Mouse (Mus musculus) neural tube, embryonic 12.5 days (tissue): ENCODE results near the gene H2-Eb1. TPM values are rescaled to one million over a fixed set of nuclear protein-coding genes. Genes with fewer than 3 reads are reported as not detected.

Experiments
- ATAC-seq: fragments of 200-750 bp; cut with Nextera tagmentation; 2 replicates; pipeline ENCODE4 v1.8.0; 2017; ENCODE audit warnings: low read depth, mild to moderate bottlenecking, moderate TSS enrichment, moderate library complexity; ENCODE audit not compliant: low FRiP score
- H3K27ac ChIP-seq: fragments of 300-500 bp; sonication (generic); 2 replicates; pipeline ENCODE4 v1.5.1; 2016
- H3K27me3 ChIP-seq: fragments of 300-500 bp; sonication (generic); replicated peaks from 2 replicates; pipeline ENCODE4 v1.6.1; 2016; ENCODE audit warnings: mild to moderate bottlenecking
- H3K36me3 ChIP-seq: fragments of 300-500 bp; sonication (generic); 2 replicates; pipeline ENCODE4 v1.6.1; 2016; ENCODE audit warnings: mild to moderate bottlenecking
- H3K4me1 ChIP-seq: fragments of 300-500 bp; sonication (generic); 2 replicates; pipeline ENCODE4 v1.6.1; 2016
- H3K4me2 ChIP-seq: fragments of 300-500 bp; sonication (generic); replicated peaks from 2 replicates; pipeline ENCODE4 v1.6.1; 2016; ENCODE audit warnings: mild to moderate bottlenecking
- H3K4me3 ChIP-seq: fragments of 300-500 bp; sonication (generic); 2 replicates; pipeline ENCODE4 v1.5.1; 2016
- H3K9ac ChIP-seq: fragments of 300-500 bp; sonication (generic); 2 replicates; pipeline ENCODE4 v1.6.1; 2016; ENCODE audit warnings: mild to moderate bottlenecking
- H3K9me3 ChIP-seq: fragments of 300-500 bp; sonication (generic); 2 replicates; pipeline ENCODE4 v1.6.1; 2016; ENCODE audit warnings: mild to moderate bottlenecking
- WGBS: fragments of 180-500 bp; shearing (Covaris S2); methylation state at CpG from one replicate; pipeline ENCODE4 v1.1.7; 2016; 5-methylcytosine and 5-hydroxymethylcytosine counted together
- polyA plus RNA-seq: library from polyadenylated mRNA; unstranded; fragments of >200 nt; fragmentation: Nextera tagmentation; extraction: Ambion mirVana; gene quantifications from 2 replicates; pipeline ENCODE4 v1.2.1, GENCODE M21; 2016

H2-Eb1 gene
- polyA plus RNA-seq, 1 experiment from 2014 or later, result 1.8 TPM

DNA sequence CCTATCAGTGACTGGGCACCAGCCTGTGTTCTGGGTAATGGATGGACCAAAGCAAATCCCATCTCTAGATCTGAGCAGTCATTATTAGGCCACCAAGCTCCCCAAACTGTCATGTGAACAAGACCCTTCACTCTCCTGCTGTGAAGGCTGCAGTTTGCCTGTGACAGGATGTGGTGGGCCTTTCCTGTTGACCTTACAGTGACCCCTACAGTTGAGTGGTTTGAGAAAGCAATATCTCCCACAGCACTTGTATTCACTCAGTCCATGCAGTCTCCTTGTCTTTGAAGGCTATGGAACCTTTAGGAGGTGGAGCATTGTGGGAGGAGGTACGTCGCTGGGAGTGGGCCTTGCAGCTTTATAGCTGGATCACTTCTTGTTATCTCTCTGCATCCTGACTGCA lies 24.1 kb downstream of the H2-Eb1 start:
- WGBS, result 55% methylated on average over 2 of the region's 2 CpGs
- Histone ChIP-seq H3K4me3 (no peak overlapping the region), H3K9ac (no peak overlapping the region), H3K36me3 (no peaks in the 10 kb centered on the region), H3K4me1 (no peaks in the 10 kb centered on the region; the same call in 1 of the 2 replicates), H3K27me3 (no peaks in the 10 kb centered on the region), H3K27ac (no peak overlapping the region), H3K4me2 (no peak overlapping the region), H3K9me3 (no peaks in the 10 kb centered on the region)
- no peak for ATAC-seq

GRCm38 (mm10) chr17:34331200-34331599 lies 25.5 kb downstream of the H2-Eb1 start:
- ATAC-seq, result no peak
- Histone ChIP-seq H3K27ac (no peak overlapping the region), H3K4me1 (no peaks in the 10 kb centered on the region; the same call in 1 of the 2 replicates), H3K9ac (no peak overlapping the region), H3K36me3 (no peaks in the 10 kb centered on the region), H3K4me2 (no peak overlapping the region), H3K4me3 (no peak overlapping the region), H3K27me3 (no peaks in the 10 kb centered on the region), H3K9me3 (no peaks in the 10 kb centered on the region)
- WGBS, result 93% methylated on average over 1 of the region's 1 CpGs

GRCm38 (mm10) chr17:34340619-34341402 lies 35.1 kb downstream of the H2-Eb1 start:
- no peaks in the 10 kb centered on the region for H3K4me1 ChIP-seq
- ATAC-seq, result no peak
- H3K9me3 ChIP-seq, result no peaks in the 10 kb centered on the region
- H3K4me2 ChIP-seq, result no peak overlapping the region
- no peak overlapping the region for H3K4me3 ChIP-seq
- H3K27me3 ChIP-seq, result no peaks in the 10 kb centered on the region
- 42% methylated on average over 3 of the region's 3 CpGs for WGBS
- no peak overlapping the region for H3K27ac ChIP-seq
- H3K36me3 ChIP-seq, result no peaks in the 10 kb centered on the region
- no peak overlapping the region for H3K9ac ChIP-seq

DNA sequence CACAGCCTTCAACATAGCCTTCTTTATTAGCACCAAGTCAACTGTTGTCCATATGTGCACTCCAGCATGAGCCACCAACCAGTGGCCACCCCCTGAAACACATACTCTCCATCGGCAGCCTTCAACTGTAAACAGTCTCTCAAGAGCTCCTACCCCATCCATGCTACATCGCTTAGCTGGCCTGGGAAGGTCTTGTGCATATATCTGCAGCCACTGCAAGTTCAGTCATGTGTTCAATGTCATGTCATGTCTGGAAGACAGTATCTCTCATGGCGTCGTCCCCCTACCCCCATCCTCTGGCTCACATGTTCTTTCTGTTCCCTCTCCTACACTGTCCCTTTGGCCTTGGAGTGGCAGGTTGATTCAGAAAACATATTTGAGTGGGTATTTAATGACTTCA lies 39.2 kb downstream of the H2-Eb1 start:
- no peaks in the 10 kb centered on the region for H3K4me1 ChIP-seq
- no peak overlapping the region for H3K4me3 ChIP-seq
- no peak for ATAC-seq
- H3K27me3 ChIP-seq, result no peaks in the 10 kb centered on the region
- H3K9me3 ChIP-seq, result no peaks in the 10 kb centered on the region
- no peak overlapping the region for H3K9ac ChIP-seq
- H3K27ac ChIP-seq, result no peak overlapping the region
- no peak overlapping the region for H3K4me2 ChIP-seq
- H3K36me3 ChIP-seq, result no peaks in the 10 kb centered on the region
- WGBS, result 89% methylated on average over 4 of the region's 4 CpGs

GRCm38 (mm10) chr17:34345486-34345885 lies 39.8 kb downstream of the H2-Eb1 start:
- no peak overlapping the region for H3K9ac ChIP-seq
- 88% methylated on average over 7 of the region's 7 CpGs for WGBS
- no peak overlapping the region for H3K4me2 ChIP-seq
- H3K27me3 ChIP-seq, result no peaks in the 10 kb centered on the region
- ATAC-seq, result no peak
- H3K9me3 ChIP-seq, result no peaks in the 10 kb centered on the region
- no peak overlapping the region for H3K27ac ChIP-seq
- H3K4me3 ChIP-seq, result no peak overlapping the region
- H3K36me3 ChIP-seq, result no peaks in the 10 kb centered on the region
- no peaks in the 10 kb centered on the region for H3K4me1 ChIP-seq

- H3K9ac ChIP-seq, result no peak overlapping the region
- ATAC-seq, result no peak
- H3K27me3 ChIP-seq, result no peaks in the 10 kb centered on the region
- no peak overlapping the region for H3K27ac ChIP-seq
- no peaks in the 10 kb centered on the region for H3K4me1 ChIP-seq
- no peak overlapping the region for H3K4me3 ChIP-seq
- H3K36me3 ChIP-seq, result no peaks in the 10 kb centered on the region
- H3K4me2 ChIP-seq, result no peak overlapping the region
- 86% methylated on average over 3 of the region's 3 CpGs for WGBS
- no peaks in the 10 kb centered on the region for H3K9me3 ChIP-seq
Observed at GRCm38 (mm10) chr17:34346041-34346440, 40.4 kb downstream of the H2-Eb1 start.

GRCm38 (mm10) chr17:34347606-34348308 lies 42.1 kb downstream of the H2-Eb1 start:
- H3K36me3 ChIP-seq, result no peaks in the 10 kb centered on the region
- H3K9ac ChIP-seq, result no peak overlapping the region
- WGBS, result 69% methylated on average over 6 of the region's 6 CpGs
- H3K27ac ChIP-seq, result no peak overlapping the region
- H3K4me1 ChIP-seq, result no peaks in the 10 kb centered on the region
- no peak overlapping the region for H3K4me2 ChIP-seq
- no peaks in the 10 kb centered on the region; the same call in 1 of the 2 replicates for H3K27me3 ChIP-seq
- H3K4me3 ChIP-seq, result no peak overlapping the region
- no peak for ATAC-seq
- H3K9me3 ChIP-seq, result no peaks in the 10 kb centered on the region

- Histone ChIP-seq H3K4me1 (no peaks in the 10 kb centered on the region), H3K9me3 (no peaks in the 10 kb centered on the region), H3K4me2 (no peak overlapping the region), H3K36me3 (no peaks in the 10 kb centered on the region), H3K9ac (no peak overlapping the region), H3K4me3 (no peak overlapping the region), H3K27ac (no peak overlapping the region), H3K27me3 (no peaks in the 10 kb centered on the region; the same call in 1 of the 2 replicates)
- 5% methylated on average over 4 of the region's 4 CpGs for WGBS
- no peak for ATAC-seq
Observed at GRCm38 (mm10) chr17:34349429-34349828, 43.8 kb downstream of the H2-Eb1 start.

DNA sequence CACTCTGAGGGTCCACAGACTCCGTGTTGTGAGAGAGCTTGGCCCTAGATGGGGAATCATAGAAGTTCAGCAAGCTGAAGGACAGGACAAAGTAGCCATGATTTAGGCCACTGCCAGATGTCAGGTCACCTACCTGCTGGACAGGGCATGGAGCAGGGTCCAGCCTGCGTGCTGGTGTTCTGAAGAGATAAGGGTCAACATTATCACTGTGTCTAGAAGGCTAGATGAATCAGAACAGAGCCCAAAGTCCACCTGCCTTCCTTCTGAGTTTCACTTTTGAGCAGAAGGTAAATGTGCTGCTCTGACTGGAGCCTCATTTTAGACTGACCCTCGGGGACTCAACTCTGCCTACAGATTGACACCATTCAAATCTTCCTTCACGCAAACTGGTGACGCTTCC lies 48.9 kb downstream of the H2-Eb1 start, which contains the start of gene Btnl2:
TSS of gene Btnl2 (plus strand) at position 284 of the 400 bp plus-strand sequence.
- 87% methylated on average over 5 of the region's 5 CpGs for WGBS
- Histone ChIP-seq H3K9ac (no peak within 1 kb of the TSS), H3K4me1 (no peaks in the 10 kb centered on the region), H3K4me2 (no peak within 1 kb of the TSS), H3K27ac (no peak within 1 kb of the TSS), H3K9me3 (no peaks in the 10 kb centered on the region), H3K4me3 (no peak within 1 kb of the TSS), H3K27me3 (no peaks in the 10 kb centered on the region; the same call in 1 of the 2 replicates), H3K36me3 (no peaks in the 10 kb centered on the region)
- no peak for ATAC-seq

- no peaks in the 10 kb centered on the region for H3K4me1 ChIP-seq
- no peaks in the 10 kb centered on the region for H3K9me3 ChIP-seq
- no peaks in the 10 kb centered on the region; the same call in 1 of the 2 replicates for H3K27me3 ChIP-seq
- H3K9ac ChIP-seq, result no peak overlapping the region
- no peak for ATAC-seq
- no peak overlapping the region for H3K4me3 ChIP-seq
- H3K36me3 ChIP-seq, result no peaks in the 10 kb centered on the region
- no peak overlapping the region for H3K4me2 ChIP-seq
- no peak overlapping the region for H3K27ac ChIP-seq
- 95% methylated on average over 1 of the region's 1 CpGs for WGBS
Observed at GRCm38 (mm10) chr17:34354940-34355339, 49.3 kb downstream of the H2-Eb1 start.

DNA sequence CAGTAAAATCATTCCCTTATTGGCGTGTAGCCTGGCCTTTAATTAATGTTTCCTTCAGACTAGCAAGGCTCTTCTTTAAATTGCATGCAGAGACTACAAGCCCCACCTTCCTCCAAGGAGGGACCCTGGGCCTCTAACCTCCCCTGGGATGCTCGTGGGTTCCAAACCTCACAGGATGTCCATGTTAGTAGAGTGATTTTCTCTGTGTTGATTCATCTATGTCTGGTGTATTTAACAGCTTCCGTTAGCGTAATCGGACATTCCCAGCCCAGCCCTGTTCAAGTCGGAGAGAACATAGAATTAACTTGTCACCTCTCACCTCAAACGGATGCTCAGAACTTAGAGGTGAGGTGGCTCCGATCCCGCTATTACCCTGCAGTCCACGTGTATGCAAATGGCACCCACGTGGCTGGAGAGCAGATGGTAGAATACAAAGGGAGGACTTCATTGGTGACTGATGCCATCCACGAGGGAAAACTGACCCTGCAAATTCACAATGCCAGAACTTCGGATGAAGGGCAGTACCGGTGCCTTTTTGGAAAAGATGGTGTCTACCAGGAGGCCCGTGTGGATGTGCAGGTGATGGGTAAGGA lies 57.4 kb downstream of the H2-Eb1 start:
- Histone ChIP-seq H3K4me2 (no peak overlapping the region), H3K27me3 (no peaks in the 10 kb centered on the region), H3K36me3 (no peaks in the 10 kb centered on the region), H3K9me3 (no peaks in the 10 kb centered on the region), H3K9ac (no peak overlapping the region), H3K27ac (no peak overlapping the region), H3K4me1 (no peaks in the 10 kb centered on the region), H3K4me3 (no peak overlapping the region)
- no peak for ATAC-seq
- WGBS, result 86% methylated on average over 15 of the region's 15 CpGs

DNA sequence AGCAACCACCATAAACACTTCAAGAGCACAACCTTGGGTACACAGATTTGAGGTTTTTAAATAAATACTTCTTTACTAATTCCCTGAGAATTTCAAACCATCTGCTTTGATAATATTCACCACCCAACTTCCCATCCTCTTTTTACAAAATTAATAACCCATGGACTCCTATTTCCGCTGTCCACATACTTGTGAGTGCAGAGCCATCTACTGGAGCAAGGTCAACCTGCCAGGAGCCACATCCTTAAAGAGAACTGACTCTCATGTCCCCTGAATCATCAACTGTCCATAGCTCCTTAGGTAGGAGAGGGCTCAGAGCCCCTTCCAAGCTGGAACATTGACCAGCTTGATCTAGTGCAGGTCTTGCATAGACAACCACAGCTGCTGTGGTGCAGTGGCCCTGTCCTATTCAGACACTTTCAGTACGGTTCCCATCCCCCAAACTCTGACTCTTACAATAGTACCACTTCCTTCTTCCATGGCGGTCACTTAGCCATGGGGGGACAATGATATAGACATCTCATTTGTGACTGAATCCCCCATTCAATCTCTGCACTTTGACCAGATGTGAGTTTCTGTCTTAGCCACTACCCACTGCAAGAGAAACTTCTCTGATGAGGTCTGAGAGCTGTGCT lies 58.1 kb downstream of the H2-Eb1 start:
- no peak for ATAC-seq
- H3K27ac ChIP-seq, result no peak overlapping the region
- WGBS, result 86% methylated on average over 3 of the region's 3 CpGs
- no peak overlapping the region for H3K4me2 ChIP-seq
- no peak overlapping the region for H3K4me3 ChIP-seq
- no peaks in the 10 kb centered on the region for H3K36me3 ChIP-seq
- no peaks in the 10 kb centered on the region for H3K4me1 ChIP-seq
- no peak overlapping the region for H3K9ac ChIP-seq
- H3K27me3 ChIP-seq, result no peaks in the 10 kb centered on the region
- no peaks in the 10 kb centered on the region for H3K9me3 ChIP-seq
